Mouse (Mus musculus): ENCODE data around the gene Sult2a3. TPM values are rescaled to one million over a fixed set of nuclear protein-coding genes. Genes with fewer than 3 reads are reported as not detected.
"Not testable (repeated sequence)": the region's sequence is repeated elsewhere in the genome, so short reads cannot be mapped to it uniquely, and the experiment has no call there.

Gene Sult2a3
- not detected in 2 replicates for polyA plus RNA-seq (2015; fragmentation: Nextera tagmentation; extraction: Ambion mirVana)

DNA sequence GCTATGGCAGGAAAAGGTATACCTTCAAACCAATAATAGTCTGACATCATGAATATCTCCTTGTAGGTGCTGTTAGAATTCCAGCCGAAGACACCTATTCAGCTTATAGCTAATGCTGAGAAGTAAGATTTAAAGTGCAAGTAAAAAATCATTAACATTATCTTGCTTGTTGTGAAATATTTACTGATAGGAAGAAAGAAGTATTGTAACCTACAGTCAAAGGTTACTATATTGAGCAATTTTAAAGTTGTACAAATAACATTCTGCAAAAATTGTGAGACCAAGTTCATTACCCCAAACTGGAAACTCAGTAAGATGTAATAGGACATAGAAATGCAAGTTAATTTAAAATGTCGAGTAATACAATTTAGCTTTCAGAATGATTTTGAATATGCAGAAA is at the start of gene Sult2a3:
Gene Sult2a3 (minus strand): TSS at position 101 of the 400 bp plus-strand sequence.
- 86% methylated on average over 2 of the region's 2 CpGs for WGBS
- no peak within 1 kb of the TSS for H3K4me2 ChIP-seq

DNA sequence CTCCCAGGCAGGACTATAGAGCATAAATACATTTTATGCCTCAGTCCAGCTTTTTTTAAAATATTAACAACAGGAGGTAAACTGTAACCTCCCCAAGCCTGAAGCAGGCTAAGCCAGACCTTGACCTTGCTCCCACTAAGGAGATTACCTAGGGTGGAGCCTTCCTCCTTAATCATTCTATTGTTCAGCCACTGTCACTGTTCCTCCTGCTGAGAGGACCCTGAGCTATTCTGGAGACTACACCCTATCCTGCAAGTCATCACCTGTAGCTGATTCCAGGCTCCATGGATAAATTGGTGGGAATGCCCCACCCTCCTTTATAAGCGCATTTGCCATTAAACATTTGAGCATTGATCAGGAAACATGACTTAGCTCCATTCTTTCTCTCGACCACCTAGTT is 2.4 kb downstream of the Sult2a3 start:
- no peaks in the 10 kb centered on the region for H3K27me3 ChIP-seq
- no peak overlapping the region for H3K4me3 ChIP-seq
- no peak for ATAC-seq (ENCODE audit: insufficient number of reproducible peaks, insufficient read depth, low FRiP score, low TSS enrichment, low read depth)
- no peak overlapping the region for H3K4me2 ChIP-seq
- no peaks in the 10 kb centered on the region for H3K4me1 ChIP-seq
- no peak overlapping the region for H3K9ac ChIP-seq
- peaks cover 6% of the 10 kb centered on the region; the same call in 1 of the 2 replicates for H3K9me3 ChIP-seq
- no peaks in the 10 kb centered on the region for H3K36me3 ChIP-seq
- WGBS = 77% methylated on average over 2 of the region's 2 CpGs
- no peak overlapping the region for H3K27ac ChIP-seq

More for the DNA sequence above, at the start of gene Sult2a3:
- no peaks in the 10 kb centered on the region for H3K27me3 ChIP-seq
- H3K9me3 ChIP-seq = peaks cover 6% of the 10 kb centered on the region; the same call in 1 of the 2 replicates
- ATAC-seq (ENCODE audit: insufficient number of reproducible peaks, insufficient read depth, low FRiP score, low TSS enrichment, low read depth) = no peak
- no peak within 1 kb of the TSS for H3K27ac ChIP-seq
- H3K36me3 ChIP-seq = no peaks in the 10 kb centered on the region
- H3K4me3 ChIP-seq = no peak within 1 kb of the TSS
- no peaks in the 10 kb centered on the region for H3K4me1 ChIP-seq
- H3K9ac ChIP-seq = no peak within 1 kb of the TSS

DNA sequence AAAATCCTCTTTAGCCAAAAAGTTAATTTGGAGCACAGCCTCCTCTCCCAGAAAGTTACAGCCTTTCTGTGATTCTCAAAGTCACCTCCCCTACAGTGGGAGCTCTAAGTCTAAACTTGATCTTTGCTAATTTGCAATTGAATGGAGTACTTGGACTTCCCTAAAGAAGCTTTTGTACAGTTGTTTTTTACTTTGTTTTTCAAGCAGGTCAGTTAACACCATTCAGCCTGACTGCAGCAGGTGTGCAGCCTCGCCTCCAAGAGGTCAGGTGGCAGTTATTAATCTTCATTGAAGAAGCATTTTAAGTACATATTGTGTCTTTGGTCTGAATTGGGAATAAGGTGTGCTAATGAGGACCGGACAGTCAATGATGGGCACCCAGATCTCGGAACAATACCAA is 3.0 kb downstream of the Sult2a3 start:
- not testable (repeated sequence) for H3K27ac ChIP-seq; H3K27me3 ChIP-seq; H3K4me3 ChIP-seq; H3K9me3 ChIP-seq; H3K4me2 ChIP-seq; H3K36me3 ChIP-seq; ATAC-seq (ENCODE audit: insufficient number of reproducible peaks, insufficient read depth, low FRiP score, low TSS enrichment, low read depth); H3K9ac ChIP-seq; H3K4me1 ChIP-seq
- 64% methylated on average over 3 of the region's 3 CpGs for WGBS

DNA sequence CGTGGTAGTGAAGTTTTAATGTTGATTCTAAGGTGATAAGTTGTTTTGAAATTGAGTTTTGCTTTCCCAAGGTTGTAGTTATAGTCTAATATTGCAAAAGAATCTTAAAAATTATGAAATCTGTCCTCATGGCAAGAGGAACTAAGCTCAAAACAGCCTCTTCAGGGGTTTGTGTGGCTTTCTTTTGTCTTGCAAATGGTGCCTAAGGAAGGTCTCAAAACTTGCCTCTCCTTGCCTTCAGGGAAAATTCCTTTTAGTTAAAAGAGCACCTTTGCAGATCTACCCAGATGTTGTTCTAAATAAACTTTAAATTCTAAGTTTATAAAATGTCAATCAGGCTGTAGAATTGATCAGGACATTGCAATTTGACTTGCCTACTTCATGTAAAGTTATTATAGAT is 6.1 kb downstream of the Sult2a3 start:
- no peak overlapping the region for H3K9ac ChIP-seq
- no peak for ATAC-seq (ENCODE audit: insufficient number of reproducible peaks, insufficient read depth, low FRiP score, low TSS enrichment, low read depth)
- no peak overlapping the region for H3K4me3 ChIP-seq
- no peaks in the 10 kb centered on the region for H3K27me3 ChIP-seq
- H3K9me3 ChIP-seq = peaks cover 2% of the 10 kb centered on the region; the same call in 1 of the 2 replicates
- H3K4me1 ChIP-seq = no peaks in the 10 kb centered on the region
- WGBS = 29% methylated on average over 1 of the region's 1 CpGs
- no peaks in the 10 kb centered on the region for H3K36me3 ChIP-seq
- H3K27ac ChIP-seq = no peak overlapping the region
- no peak overlapping the region for H3K4me2 ChIP-seq

DNA sequence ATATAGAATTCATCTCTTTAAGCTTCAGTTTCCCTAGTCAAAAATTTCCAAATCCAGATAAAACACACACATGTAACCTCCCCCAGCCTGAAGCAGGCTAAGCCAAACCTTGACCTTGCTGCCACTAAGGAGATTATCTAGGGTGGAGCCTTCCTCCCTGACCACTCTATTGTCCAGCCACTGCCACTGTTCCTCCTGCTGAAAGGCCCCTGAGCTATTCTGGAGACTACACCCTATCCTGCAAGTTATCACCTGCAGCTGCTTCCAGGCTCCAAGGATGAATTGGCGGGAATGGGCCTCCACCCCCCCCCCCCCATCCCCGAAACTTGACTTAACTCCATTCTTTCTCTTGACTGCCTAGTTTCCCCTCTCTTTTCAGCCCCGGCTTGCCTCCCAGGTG is 8.4 kb downstream of the Sult2a3 start:
- H3K27ac ChIP-seq; H3K36me3 ChIP-seq; H3K4me2 ChIP-seq; H3K27me3 ChIP-seq; H3K4me1 ChIP-seq; H3K9ac ChIP-seq; H3K9me3 ChIP-seq; ATAC-seq (ENCODE audit: insufficient number of reproducible peaks, insufficient read depth, low FRiP score, low TSS enrichment, low read depth); H3K4me3 ChIP-seq: not testable (repeated sequence)
- 53% methylated on average over 3 of the region's 3 CpGs for WGBS

DNA sequence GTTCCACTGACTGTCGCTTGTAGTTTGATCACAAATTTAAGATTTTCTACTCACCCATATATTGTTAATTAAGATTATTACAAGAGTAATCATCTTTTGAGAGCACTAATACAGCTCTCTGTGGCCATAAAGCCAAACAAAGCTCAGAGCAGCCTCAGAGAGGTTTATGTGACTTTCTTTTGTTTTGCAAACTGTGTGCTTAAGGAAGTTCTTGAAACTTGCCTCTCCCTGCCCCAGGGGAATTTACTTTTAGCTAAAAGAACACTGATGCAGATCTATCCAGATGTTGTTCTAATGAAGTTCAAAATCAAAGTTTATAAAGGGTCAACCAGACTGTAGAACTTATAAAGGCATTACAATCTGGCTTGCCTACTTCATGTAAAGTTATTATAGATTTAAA is 75.0 kb downstream of the Sult2a3 start:
- WGBS = 64% methylated on average over 1 of the region's 1 CpGs

DNA sequence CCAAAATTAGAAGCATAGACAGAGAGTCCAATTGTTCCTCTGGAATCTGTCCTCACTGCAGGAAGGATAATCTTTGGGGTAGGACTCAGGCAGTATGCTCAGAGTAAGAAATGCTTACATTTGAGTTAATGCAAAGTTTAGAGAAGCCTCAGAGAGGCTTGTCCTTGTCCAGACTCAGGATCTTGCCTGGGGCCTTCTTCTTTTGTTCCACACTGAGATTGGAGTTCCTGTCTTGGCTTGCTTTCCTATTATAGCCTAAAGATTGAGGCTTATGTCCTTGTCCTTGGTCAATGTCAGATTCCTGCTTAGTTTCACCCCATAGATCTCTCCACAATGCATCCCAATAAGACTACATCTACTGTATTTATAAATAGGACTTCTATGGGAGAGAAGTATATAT is 92.0 kb downstream of the Sult2a3 start:
- H3K27me3 ChIP-seq; H3K27ac ChIP-seq; H3K9ac ChIP-seq; ATAC-seq (ENCODE audit: insufficient number of reproducible peaks, insufficient read depth, low FRiP score, low TSS enrichment, low read depth); H3K9me3 ChIP-seq; H3K4me1 ChIP-seq; H3K4me2 ChIP-seq; H3K4me3 ChIP-seq; H3K36me3 ChIP-seq: not testable (repeated sequence)

More for the DNA sequence above, 75.0 kb downstream of the Sult2a3 start:
- not testable (repeated sequence) for H3K36me3 ChIP-seq; H3K9me3 ChIP-seq; ATAC-seq (ENCODE audit: insufficient number of reproducible peaks, insufficient read depth, low FRiP score, low TSS enrichment, low read depth); H3K4me3 ChIP-seq; H3K27me3 ChIP-seq; H3K9ac ChIP-seq; H3K27ac ChIP-seq; H3K4me2 ChIP-seq; H3K4me1 ChIP-seq

Other genes with a start within 250 kb of the Sult2a3 start
- not detected in 2 replicates for gene Sult2a4, start 133.4 kb downstream of the Sult2a3 start, polyA plus RNA-seq (2015; fragmentation: Nextera tagmentation; extraction: Ambion mirVana)
- not detected in 2 replicates for gene Sult2a6, start 131.8 kb upstream of the Sult2a3 start, polyA plus RNA-seq (2015; fragmentation: Nextera tagmentation; extraction: Ambion mirVana)
- gene Obox8, start 210.5 kb upstream of the Sult2a3 start, polyA plus RNA-seq (2015; fragmentation: Nextera tagmentation; extraction: Ambion mirVana) = not detected in 2 replicates

Data from embryonic facial prominence, embryonic 13.5 days (tissue).